Mouse (Mus musculus): Measurements from ENCODE around the gene Prmt2. TPM values are rescaled to one million over a fixed set of nuclear protein-coding genes. Genes with fewer than 3 reads are reported as not detected.

The Prmt2 gene
- 131 and 139 TPM in 2 replicates for polyA plus RNA-seq (2016; fragmentation: Nextera tagmentation; extraction: Ambion mirVana)

DNA sequence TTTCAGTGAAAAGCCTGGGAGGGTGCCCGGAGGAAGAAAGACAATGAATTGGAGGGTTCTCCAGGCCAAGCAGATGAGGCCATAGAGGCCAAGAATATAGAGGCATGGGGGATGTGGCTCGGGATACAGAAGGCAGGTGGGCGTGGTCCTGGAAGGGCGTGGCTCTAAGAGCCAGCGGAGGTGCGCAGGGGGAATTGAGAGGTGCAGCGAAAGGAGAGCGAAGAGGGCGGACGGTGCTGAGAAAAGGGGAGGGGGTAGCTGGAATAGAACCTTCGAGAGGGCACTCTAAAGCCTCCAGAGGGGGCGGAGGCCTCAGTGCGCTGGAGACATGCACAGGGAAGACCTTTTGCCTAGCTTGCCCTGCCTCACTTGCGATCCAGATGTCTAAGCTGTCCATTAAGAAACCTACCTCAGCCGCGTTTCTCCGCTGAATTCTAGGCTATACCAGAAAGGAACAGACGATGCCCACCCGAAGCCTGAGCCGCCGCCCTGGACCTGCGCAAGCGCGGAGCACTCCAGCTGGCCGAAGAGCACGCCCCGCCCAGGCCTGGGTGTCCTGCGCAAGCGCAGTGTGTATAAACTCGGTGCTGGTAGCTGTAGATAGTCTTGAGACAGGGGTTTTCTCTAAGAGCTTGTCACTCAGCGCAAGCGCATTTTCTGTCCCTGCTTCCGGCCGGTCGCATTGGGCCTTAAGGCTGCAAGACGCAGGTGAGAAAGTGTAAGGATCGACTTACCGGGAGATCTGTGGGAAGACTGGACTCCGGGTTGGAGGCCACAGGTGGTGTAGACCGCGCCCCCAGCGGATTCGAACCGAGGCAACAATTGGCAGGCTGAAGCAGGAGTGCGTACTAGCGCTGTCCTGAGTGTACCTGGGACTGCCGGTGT lies at the start of gene Prmt2:
Prmt2 (minus strand) TSS at position 525 of the 885 bp plus-strand sequence.
- peaks cover 12% of the 10 kb centered on the region; the same call in 1 of the 2 replicates for H3K27me3 ChIP-seq
- ATAC-seq (ENCODE audit: low FRiP score, low read depth), result peak; percentile 99
- peak within 1 kb of the TSS; percentile 65 for H3K4me3 ChIP-seq
- H3K9ac ChIP-seq (replicated peaks), result peak within 1 kb of the TSS; percentile 68
- no peaks in the 10 kb centered on the region for H3K9me3 ChIP-seq
- peak within 1 kb of the TSS; percentile 84 for H3K4me2 ChIP-seq (replicated peaks)
- H3K27ac ChIP-seq (replicated peaks), result peak within 1 kb of the TSS; percentile 95
- H3K4me1 ChIP-seq, result peaks cover 20% of the 10 kb centered on the region
- under 1% methylated on average over 46 of the region's 47 CpGs for WGBS
- no peaks in the 10 kb centered on the region for H3K36me3 ChIP-seq

DNA sequence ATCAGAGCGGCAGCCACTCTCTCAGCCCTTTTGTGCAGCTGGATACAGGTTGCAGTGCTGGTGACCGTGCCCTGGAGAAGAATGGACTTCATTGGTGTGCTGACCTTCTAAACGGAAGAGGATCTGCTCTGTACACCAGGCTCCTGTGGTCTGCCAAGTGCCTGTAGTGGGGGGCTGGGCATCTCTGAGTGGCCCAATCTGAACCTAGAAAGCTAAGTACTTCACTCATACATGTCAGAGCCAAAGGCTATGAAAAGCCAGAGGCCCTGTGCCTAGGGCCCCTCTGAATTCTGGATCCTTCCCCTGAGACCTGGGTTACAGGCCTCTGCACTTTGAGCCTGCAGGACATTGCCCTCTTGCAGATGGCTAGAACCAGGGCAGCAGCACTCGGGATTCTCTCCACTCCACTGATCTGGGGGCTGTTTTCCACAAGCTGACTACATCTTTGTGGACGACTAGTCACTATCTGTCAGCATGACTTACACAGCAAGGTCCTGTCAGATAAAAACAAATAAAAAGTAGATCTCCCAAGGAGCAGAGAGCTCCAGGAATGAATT lies 41.0 kb upstream of the Prmt2 start:
- H3K9me3 ChIP-seq, result no peaks in the 10 kb centered on the region
- no peaks in the 10 kb centered on the region for H3K4me1 ChIP-seq
- no peaks in the 10 kb centered on the region for H3K27me3 ChIP-seq
- no peak overlapping the region for H3K9ac ChIP-seq (replicated peaks)
- no peak overlapping the region for H3K4me3 ChIP-seq
- H3K36me3 ChIP-seq, result peaks cover 73% of the 10 kb centered on the region
- no peak overlapping the region for H3K4me2 ChIP-seq (replicated peaks)
- H3K27ac ChIP-seq (replicated peaks), result no peak overlapping the region
- WGBS, result 62% methylated on average over 5 of the region's 5 CpGs
- no peak for ATAC-seq (ENCODE audit: low FRiP score, low read depth)

DNA sequence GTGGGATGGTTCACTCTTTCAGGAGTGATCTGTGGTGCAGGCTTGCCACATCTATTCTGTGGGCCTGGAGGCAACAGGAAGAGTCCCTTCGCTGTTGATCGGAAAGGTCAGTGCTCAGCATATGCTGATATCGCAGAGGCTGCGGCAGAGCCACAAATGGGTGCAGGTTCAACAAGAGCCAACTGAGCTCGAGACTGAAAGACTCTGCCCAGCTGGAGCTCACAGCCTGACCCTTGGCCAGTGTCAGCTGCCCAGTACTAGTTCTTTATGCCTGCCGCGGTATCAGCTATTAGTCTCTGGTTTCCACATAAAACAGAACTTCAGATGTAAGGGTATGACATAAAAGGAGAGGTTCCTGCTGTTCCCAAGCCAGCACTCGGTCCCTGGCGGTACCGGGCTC lies 37.6 kb upstream of the Prmt2 start:
- no peak for ATAC-seq (ENCODE audit: low FRiP score, low read depth)
- Histone ChIP-seq H3K36me3 (peaks cover 84% of the 10 kb centered on the region), H3K9ac (replicated peaks) (no peak overlapping the region), H3K4me1 (no peaks in the 10 kb centered on the region), H3K27me3 (no peaks in the 10 kb centered on the region), H3K4me3 (no peak overlapping the region), H3K9me3 (no peaks in the 10 kb centered on the region), H3K27ac (replicated peaks) (no peak overlapping the region), H3K4me2 (replicated peaks) (no peak overlapping the region)
- WGBS, result 83% methylated on average over 10 of the region's 10 CpGs

DNA sequence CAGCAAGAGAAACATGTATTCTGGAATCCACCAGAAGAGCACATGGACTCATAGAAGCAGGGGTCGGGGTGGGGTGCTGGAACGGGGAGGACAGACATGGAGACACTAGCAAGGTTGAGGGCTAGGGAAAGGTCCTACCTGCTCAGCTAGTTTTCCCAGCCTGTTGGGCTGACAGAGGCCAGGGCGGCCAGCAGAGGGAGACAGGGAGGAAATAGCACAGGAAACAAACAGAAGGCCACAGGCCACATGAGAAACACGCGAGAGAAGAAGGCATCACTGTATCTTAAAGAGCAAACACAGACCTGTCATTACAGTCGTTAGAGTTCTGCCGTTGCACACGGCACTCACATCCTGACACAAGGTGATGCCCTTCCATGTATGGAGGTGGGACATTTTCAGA lies 33.6 kb upstream of the Prmt2 start:
- WGBS, result 57% methylated on average over 8 of the region's 8 CpGs
- no peak for ATAC-seq (ENCODE audit: low FRiP score, low read depth)
- Histone ChIP-seq H3K9ac (replicated peaks) (no peak overlapping the region), H3K27me3 (no peaks in the 10 kb centered on the region), H3K36me3 (peaks cover 87% of the 10 kb centered on the region), H3K4me1 (no peaks in the 10 kb centered on the region), H3K4me3 (no peak overlapping the region), H3K27ac (replicated peaks) (no peak overlapping the region), H3K4me2 (replicated peaks) (no peak overlapping the region), H3K9me3 (no peaks in the 10 kb centered on the region)

DNA sequence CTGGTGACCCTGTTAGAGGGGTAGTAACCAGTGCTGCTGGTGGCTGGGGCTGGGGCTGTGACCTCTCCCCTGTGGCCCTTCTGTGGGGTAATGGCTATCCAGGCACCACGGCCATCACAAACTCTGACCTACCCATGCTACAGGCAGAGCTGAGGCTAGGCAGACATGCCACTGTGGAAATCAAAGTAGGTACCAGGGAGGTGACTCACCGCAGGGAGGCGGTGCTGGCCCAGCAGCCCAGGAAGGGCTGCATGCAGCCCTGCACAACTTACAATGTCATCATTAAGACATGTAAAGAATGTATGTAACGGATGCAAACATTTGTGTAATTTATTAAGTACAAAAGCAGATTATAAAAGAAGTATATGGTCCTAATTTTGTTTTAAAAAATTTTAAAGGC lies 24.8 kb upstream of the Prmt2 start:
- H3K27me3 ChIP-seq, result no peaks in the 10 kb centered on the region
- no peak overlapping the region for H3K27ac ChIP-seq (replicated peaks)
- no peak overlapping the region for H3K4me3 ChIP-seq
- 62% methylated on average over 4 of the region's 4 CpGs for WGBS
- ATAC-seq (ENCODE audit: low FRiP score, low read depth), result no peak
- H3K4me1 ChIP-seq, result peaks cover 5% of the 10 kb centered on the region; the same call in 1 of the 2 replicates
- H3K9me3 ChIP-seq, result no peaks in the 10 kb centered on the region
- no peak overlapping the region for H3K9ac ChIP-seq (replicated peaks)
- no peak overlapping the region for H3K4me2 ChIP-seq (replicated peaks)
- H3K36me3 ChIP-seq, result peaks cover 37% of the 10 kb centered on the region

DNA sequence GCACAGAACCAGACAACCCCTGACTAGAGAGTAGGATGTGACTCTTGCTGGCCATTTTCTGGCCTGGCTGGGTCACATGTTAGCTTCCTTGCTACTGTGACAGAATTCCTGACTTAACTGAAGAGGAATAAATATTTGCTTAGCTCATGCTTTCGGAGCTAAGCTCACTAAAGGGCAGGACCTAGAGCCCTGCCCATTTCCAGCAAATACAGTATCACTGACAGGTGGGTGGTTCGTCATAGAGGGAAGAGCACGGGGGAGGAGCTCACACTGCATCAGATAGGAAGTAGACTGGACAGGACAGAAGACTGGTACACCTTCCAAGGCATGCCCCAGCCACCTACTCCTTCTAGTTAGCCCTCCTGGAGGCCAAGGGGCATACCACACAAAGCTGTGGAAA lies 23.8 kb upstream of the Prmt2 start:
- Histone ChIP-seq H3K4me3 (no peak overlapping the region), H3K36me3 (peaks cover 29% of the 10 kb centered on the region), H3K9ac (replicated peaks) (no peak overlapping the region), H3K4me2 (replicated peaks) (no peak overlapping the region), H3K9me3 (no peaks in the 10 kb centered on the region), H3K27me3 (no peaks in the 10 kb centered on the region), H3K27ac (replicated peaks) (no peak overlapping the region), H3K4me1 (peaks cover 5% of the 10 kb centered on the region; the same call in 1 of the 2 replicates)
- 82% methylated on average over 3 of the region's 3 CpGs for WGBS
- ATAC-seq (ENCODE audit: low FRiP score, low read depth), result no peak

DNA sequence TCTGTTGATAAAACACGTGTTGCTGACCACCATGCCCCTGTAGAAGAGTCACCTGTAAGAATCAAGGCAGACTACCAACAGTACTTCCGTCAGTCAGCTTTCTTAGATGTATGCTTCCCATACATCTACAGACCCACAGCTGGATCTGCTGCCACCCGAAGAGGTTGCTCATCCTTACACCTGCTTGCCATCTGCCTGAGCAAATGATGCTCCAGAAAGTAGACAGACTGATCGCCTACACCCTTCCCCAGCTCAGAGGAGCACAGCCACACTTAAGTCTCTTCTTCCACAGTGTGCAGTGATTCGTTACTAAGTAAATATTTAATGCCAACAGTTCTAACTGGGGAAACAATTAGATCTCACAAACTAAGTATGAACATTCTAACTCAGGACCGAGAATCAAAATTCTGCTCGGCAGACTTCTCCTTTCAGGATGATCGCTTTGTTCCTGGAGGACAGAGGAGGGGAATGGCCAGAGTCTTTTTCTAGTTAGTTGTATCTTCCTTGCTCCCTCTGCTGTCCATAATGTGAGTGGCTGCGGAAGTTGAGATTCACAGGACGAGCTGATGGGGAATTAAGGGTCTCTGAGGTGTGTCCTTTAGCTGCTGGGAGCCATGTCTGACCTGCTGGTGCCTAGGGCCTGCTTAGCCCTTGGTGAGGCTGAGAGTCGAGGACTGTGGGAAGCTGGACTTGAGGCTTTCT lies 22.8 kb upstream of the Prmt2 start:
- no peak for ATAC-seq (ENCODE audit: low FRiP score, low read depth)
- 61% methylated on average over 11 of the region's 11 CpGs for WGBS

DNA sequence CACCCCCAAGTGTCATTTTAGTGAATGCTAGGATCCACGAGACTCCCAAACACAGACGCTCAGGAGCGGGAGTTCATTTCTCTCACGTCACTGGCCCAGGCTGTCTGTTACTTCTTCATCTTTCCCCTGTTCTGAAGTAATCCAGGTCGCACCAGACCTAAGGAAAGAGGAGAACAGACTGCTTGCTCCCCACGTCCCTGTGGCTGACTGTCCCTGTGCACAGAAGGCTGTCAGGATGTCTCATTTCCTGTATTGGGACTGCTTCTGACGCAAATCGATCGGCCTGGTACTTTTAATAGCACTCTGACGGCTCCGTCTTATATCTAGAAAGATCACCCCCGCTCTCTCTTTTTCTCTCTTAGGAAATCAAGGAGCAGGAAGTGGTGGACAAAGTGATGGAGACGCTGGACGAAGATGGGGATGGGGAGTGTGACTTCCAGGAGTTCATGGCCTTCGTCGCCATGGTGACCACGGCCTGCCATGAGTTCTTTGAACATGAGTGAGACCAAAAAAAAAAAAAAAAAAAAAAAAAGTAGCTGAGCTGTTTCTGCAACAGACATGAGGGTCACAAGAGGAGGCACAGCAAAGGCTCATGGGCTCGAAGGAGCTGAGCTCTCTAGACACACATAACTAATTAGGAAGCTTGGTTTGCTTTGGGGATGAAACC lies 22.0 kb upstream of the Prmt2 start:
- H3K27ac ChIP-seq (replicated peaks), result no peak overlapping the region
- no peaks in the 10 kb centered on the region for H3K27me3 ChIP-seq
- H3K4me1 ChIP-seq, result peaks cover 5% of the 10 kb centered on the region; the same call in 1 of the 2 replicates
- H3K4me3 ChIP-seq, result no peak overlapping the region
- no peak overlapping the region for H3K9ac ChIP-seq (replicated peaks)
- 79% methylated on average over 18 of the region's 18 CpGs for WGBS
- H3K9me3 ChIP-seq, result no peaks in the 10 kb centered on the region
- H3K4me2 ChIP-seq (replicated peaks), result no peak overlapping the region
- ATAC-seq (ENCODE audit: low FRiP score, low read depth), result no peak
- H3K36me3 ChIP-seq, result peaks cover 14% of the 10 kb centered on the region

More for the DNA sequence above, 22.8 kb upstream of the Prmt2 start:
- Histone ChIP-seq H3K9me3 (no peaks in the 10 kb centered on the region), H3K9ac (replicated peaks) (no peak overlapping the region), H3K36me3 (peaks cover 22% of the 10 kb centered on the region), H3K4me3 (no peak overlapping the region), H3K4me1 (peaks cover 5% of the 10 kb centered on the region; the same call in 1 of the 2 replicates), H3K27ac (replicated peaks) (no peak overlapping the region), H3K27me3 (no peaks in the 10 kb centered on the region), H3K4me2 (replicated peaks) (no peak overlapping the region)

DNA sequence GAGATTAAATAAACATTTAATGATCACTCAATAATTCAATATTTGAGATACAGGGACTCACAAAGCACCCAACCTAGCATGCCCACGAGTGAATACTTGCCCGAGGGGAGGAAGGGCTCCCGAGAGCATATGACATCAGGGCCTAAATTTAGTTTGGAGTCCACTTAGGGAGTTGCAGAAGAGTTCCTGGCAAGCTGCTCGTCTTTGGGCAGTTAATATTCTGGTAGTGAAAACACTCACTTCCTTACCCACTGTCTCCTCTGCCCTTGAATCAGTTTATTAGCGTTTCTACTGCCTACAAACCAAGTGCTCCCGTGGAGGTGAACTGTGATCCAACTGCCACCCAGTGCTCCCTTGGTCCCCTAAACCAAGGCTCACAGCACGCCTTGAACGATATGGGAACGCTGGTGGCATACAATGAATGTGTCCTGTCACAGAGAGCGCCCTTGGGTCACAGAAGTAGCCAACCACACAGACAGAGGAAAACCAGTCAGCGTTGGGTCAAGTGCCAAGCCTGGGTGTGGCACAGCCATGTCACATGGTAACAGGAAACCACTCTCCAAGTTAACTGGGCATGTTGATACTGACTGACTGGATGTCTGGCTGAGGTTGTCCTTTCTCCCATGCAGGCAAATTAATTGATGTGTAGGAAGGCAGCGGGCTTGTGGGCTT lies 20.2 kb upstream of the Prmt2 start:
- Histone ChIP-seq H3K9me3 (no peaks in the 10 kb centered on the region), H3K9ac (replicated peaks) (no peak overlapping the region), H3K27me3 (no peaks in the 10 kb centered on the region), H3K27ac (replicated peaks) (no peak overlapping the region), H3K4me3 (no peak overlapping the region), H3K4me1 (peaks cover 5% of the 10 kb centered on the region; the same call in 1 of the 2 replicates), H3K4me2 (replicated peaks) (no peak overlapping the region), H3K36me3 (no peaks in the 10 kb centered on the region)
- WGBS, result 87% methylated on average over 12 of the region's 12 CpGs
- ATAC-seq (ENCODE audit: low FRiP score, low read depth), result no peak

DNA sequence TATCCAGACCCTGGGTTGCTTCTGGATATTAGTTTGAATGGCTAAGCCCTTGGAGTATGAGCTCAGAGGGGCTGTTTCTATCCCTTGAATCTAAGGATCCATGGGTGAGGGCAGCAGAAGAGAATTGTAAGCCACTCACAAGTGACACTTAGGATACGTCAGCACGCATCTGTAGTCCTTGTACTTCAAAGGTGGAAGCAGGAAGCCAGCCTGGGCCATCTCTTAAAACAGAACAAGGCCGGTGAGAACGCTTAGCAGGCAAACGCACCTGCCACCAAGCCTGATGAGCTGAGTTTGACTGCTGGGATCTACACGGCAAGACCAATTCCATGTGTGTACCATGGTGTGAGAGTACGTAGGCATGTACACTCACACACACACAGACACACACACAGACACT lies 19.6 kb upstream of the Prmt2 start:
- Histone ChIP-seq H3K9ac (replicated peaks) (no peak overlapping the region), H3K4me3 (no peak overlapping the region), H3K4me2 (replicated peaks) (no peak overlapping the region), H3K36me3 (no peaks in the 10 kb centered on the region), H3K27ac (replicated peaks) (no peak overlapping the region), H3K9me3 (no peaks in the 10 kb centered on the region), H3K4me1 (peaks cover 5% of the 10 kb centered on the region; the same call in 1 of the 2 replicates), H3K27me3 (no peaks in the 10 kb centered on the region)
- 94% methylated on average over 7 of the region's 7 CpGs for WGBS
- no peak for ATAC-seq (ENCODE audit: low FRiP score, low read depth)

DNA sequence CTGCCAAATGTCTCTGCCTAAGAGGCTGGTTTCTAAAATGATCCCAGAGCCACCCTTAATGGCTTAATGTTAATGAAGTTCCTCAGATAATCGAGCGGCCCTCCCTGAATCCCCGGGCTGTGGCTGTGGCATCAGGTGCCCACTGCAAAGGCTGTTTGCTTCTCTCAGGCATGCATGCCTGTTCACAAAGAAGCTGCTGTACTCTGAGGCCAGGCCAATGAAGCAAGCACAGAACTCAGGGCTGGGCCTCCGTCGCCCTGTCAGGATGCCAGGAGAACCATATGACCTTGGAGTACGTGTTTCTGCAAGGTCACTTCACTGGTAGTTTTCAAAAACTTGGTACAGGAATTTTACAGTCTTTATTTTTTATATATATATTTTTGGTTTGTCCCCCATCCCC lies 18.0 kb upstream of the Prmt2 start:
- H3K4me3 ChIP-seq, result no peak overlapping the region
- WGBS, result 73% methylated on average over 6 of the region's 6 CpGs
- H3K9ac ChIP-seq (replicated peaks), result no peak overlapping the region
- H3K9me3 ChIP-seq, result no peaks in the 10 kb centered on the region
- no peak overlapping the region for H3K4me2 ChIP-seq (replicated peaks)
- ATAC-seq (ENCODE audit: low FRiP score, low read depth), result no peak
- peaks cover 5% of the 10 kb centered on the region; the same call in 1 of the 2 replicates for H3K4me1 ChIP-seq
- H3K27me3 ChIP-seq, result no peaks in the 10 kb centered on the region
- H3K27ac ChIP-seq (replicated peaks), result no peak overlapping the region
- H3K36me3 ChIP-seq, result no peaks in the 10 kb centered on the region
